Mouse (Mus musculus): Measurements from ENCODE around the gene Renbp.

The Renbp gene

GRCm38 (mm10) chrX:73921285-73921822, 9.3 kb downstream of the Renbp start:
- DNase-seq (ENCODE audit: low spot score), result no peak

GRCm38 (mm10) chrX:73918631-73919030, 12.0 kb downstream of the Renbp start:
- no peak for DNase-seq (ENCODE audit: low spot score)

GRCm38 (mm10) chrX:73916945-73917344, 13.7 kb downstream of the Renbp start:
- DNase-seq (ENCODE audit: low spot score), result no peak

- DNase-seq (ENCODE audit: low spot score), result peak; percentile 96
Measured at GRCm38 (mm10) chrX:73914827-73915703, 15.6 kb downstream of the Renbp start.

DNA sequence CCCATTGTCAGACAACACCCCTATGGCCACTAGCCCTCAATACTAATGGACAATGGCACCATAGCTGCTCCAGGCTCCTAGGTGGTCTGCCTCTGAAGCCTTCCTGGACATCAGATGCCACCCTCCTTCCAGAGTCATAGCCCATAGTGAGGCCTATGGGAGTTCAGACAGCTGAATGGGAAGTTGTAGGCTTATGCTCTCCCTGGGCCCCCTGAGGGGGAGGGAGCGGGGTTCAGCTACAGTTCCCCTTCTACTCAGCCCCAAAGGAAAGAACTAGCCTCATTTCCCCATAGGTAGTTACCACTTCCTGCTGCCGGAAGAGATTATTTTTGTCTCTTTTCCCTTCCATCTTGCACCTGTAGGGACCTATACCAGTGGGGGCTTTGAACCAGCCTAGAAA, 19.1 kb downstream of the Renbp start:
- DNase-seq (ENCODE audit: low spot score), result peak; percentile 37

DNA sequence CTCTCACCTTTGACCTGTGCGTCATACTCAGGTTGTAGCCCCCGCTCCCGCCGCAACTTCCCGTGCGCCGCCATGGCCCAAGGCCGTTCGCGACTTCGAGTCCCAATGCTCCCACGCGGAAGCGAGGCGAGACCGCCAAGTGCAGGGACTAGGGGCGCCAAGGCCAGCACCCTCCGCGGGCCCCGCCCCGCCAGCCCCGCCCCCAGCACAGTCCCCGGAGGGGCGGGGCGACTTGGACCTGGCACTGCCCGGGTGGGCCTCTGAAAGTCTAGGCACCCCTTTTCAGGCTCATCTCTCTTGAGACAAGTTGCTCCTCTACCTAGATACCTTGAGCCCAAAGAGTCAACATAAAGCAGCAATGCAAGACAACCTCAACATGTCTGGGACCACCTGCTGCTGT, 19.5 kb downstream of the Renbp start:
- no peak for DNase-seq (ENCODE audit: low spot score)

DNA sequence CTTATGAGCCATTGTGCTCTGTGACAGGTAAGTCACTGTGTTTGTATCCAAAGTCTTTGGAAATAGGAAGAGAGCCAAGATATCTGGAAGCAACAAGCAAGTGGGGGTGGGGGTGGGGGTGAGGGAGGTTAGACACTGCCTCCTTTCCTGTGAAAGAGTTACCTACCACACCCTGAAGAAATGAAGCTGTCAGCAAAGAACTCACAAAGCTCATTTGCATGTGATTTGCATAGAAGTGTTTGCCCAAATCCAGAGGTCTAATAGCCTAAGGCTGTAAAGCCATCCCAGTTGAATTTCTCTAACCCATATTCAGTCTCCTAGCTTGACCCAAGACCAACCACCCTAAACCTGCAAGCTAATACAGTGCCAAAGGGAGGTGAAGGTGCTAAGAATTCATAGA, 20.2 kb downstream of the Renbp start:
- DNase-seq (ENCODE audit: low spot score), result no peak

DNA sequence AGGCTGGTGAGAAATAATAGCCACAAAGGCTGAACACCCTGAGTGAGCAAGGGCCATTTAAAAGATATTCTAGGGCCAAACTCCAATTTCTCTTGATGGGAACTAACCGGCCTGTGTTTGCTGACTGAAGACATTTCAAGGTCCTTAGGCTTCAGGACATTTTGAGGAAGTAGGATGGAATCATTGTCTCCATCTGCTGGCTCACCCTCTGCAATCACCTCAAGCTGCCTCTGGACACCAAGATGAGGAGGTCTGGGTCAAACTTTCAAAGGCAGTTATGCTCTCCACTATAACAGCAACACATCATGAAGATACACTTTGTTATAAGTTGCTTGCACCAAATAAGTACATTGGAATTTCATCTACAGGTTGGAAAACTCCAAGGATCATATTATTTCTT, 20.6 kb downstream of the Renbp start:
- no peak for DNase-seq (ENCODE audit: low spot score)

- DNase-seq (ENCODE audit: low spot score), result no peak
Measured at GRCm38 (mm10) chrX:73897959-73898358, 32.7 kb downstream of the Renbp start.

DNA sequence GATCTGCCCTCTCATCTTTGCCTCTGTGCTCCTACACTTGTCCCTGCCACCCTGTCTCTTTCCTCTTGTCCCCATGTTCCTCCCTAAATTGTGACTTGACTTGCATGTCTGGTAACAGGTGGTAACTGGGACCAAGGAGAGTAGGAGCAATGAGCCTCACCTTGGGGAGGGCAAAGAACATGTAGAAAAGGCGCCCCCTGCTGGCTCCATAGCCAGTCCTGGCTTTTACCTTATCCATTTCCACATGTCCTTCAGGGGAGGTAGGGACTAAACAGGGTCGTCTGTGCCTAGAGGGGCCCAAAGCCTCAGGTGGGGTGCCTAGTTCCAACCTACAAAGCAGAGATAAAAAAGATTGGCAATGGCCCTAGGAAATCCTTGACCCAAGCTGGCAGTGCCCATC, 34.9 kb downstream of the Renbp start, which contains the start of gene L1cam:
L1cam (minus strand) TSS at position 387 of the 400 bp plus-strand sequence.
- DNase-seq (ENCODE audit: low spot score), result no peak

DNA sequence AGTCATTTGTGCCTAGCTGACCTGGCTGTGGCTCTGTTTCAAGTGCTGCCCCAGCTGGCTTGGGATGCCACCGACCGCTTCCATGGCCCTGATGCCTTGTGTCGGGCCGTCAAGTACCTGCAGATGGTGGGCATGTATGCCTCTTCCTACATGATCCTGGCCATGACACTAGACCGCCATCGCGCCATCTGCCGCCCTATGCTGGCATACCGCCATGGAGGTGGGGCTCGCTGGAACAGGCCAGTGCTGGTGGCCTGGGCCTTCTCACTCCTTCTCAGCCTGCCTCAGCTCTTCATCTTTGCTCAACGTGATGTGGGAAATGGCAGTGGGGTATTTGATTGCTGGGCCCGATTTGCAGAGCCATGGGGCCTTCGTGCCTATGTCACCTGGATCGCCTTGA, 37.8 kb downstream of the Renbp start:
- no peak for DNase-seq (ENCODE audit: low spot score)

- DNase-seq (ENCODE audit: low spot score), result no peak
Measured at GRCm38 (mm10) chrX:73891551-73892152, 39.0 kb downstream of the Renbp start, which contains the start of gene Avpr2. TSS of gene Avpr2 (plus strand) at chrX:73892102.

DNA sequence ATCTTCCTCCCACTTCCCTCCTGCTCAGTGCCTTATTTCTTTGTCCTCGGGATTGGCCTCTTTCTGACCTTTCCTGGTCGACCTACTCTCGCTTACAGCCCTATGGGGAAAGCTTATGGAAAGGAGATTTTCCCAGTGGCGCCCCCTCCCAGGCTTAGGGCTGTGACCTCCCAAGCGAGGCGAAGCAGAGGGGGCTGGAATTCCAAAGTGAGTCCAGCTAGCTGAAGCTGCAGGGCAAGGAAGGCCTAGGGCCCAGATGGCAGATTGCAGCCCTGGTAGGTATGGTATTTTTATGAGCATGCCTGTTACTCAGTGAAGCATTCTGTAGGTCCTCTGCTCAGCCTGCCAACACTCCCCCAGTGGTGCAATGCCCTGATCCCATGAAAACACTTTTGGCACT, 49.2 kb downstream of the Renbp start:
- no peak for DNase-seq (ENCODE audit: low spot score)

- no peak for DNase-seq (ENCODE audit: low spot score)
Measured at GRCm38 (mm10) chrX:73881036-73881427, 49.6 kb downstream of the Renbp start.

DNA sequence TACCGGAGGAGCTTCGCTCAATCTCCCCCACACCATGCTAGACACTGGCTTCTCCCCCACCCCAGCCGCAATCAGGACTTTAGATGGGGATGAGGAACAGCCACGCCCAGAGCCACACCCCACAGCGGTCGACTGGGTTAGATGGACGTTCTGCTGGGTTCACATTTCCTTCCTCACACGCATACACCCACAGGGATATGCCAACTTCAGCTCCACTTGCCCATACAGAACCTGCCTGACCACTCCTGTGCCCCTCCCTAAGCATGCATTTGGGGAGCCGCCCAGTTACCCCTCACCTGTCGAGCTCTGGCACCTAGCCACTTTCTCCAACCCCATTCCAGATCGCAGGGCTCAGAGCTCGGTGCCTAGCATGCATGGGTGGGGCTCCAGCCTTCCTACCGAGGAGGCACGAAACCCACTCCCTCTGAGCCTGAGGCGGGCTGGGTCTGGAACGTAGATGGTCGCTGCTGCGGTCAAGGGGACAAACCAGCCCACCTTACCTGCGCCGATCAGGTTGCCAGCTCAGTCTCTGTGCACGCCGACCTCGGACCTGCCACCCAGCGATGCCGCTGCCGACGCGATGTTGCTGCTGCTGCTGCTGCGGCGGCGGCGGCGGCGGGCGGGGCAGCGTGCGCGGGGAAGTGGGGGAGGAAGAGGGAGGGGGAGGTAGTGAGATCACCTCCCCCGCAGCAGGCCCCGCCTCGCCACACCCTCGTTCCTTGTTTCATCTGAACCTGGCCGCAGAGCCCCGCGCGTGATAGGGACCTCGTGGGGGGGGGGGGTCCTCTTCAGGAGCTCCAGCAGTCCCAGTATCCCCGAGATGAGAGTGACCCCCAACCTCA, 50.2 kb downstream of the Renbp start:
- peak; percentile 19 for DNase-seq (ENCODE audit: low spot score)

- DNase-seq (ENCODE audit: low spot score), result no peak
Measured at GRCm38 (mm10) chrX:73877014-73877413, 53.6 kb downstream of the Renbp start.

- no peak for DNase-seq (ENCODE audit: low spot score)
Measured at GRCm38 (mm10) chrX:73875881-73876280, 54.8 kb downstream of the Renbp start.
